Mouse (Mus musculus) left cerebral cortex, postnatal 14 days (tissue): ENCODE results near the gene Rab11fip3. TPM values are rescaled to one million over a fixed set of nuclear protein-coding genes. Genes with fewer than 3 reads are reported as not detected.
"Not testable (repeated sequence)": the region's sequence is repeated elsewhere in the genome, so short reads cannot be mapped to it uniquely, and the experiment has no call there.

Experiments used
- DNase-seq, 2 experiments: peaks; one replicate each; pipeline ENCODE4 v3.0.0; 2021 to 2022; ENCODE audit warnings: low spot score in 2 of 2, mixed read lengths in 1 of 2
- intact Hi-C: fragments of 180-260 bp; cut with DNase I; formaldehyde crosslinking; loops from one replicate; pipeline ENCODE4 v1.15.1; 2025
- total RNA-seq, 2 experiments: library from RNA; stranded (reverse); gene quantifications; 2 replicates each; pipeline ENCODE4 v1.2.3; 2021

Gene Rab11fip3
- total RNA-seq, 2 experiments from 2014 or later: 80.5 to 85.2 TPM

DNA sequence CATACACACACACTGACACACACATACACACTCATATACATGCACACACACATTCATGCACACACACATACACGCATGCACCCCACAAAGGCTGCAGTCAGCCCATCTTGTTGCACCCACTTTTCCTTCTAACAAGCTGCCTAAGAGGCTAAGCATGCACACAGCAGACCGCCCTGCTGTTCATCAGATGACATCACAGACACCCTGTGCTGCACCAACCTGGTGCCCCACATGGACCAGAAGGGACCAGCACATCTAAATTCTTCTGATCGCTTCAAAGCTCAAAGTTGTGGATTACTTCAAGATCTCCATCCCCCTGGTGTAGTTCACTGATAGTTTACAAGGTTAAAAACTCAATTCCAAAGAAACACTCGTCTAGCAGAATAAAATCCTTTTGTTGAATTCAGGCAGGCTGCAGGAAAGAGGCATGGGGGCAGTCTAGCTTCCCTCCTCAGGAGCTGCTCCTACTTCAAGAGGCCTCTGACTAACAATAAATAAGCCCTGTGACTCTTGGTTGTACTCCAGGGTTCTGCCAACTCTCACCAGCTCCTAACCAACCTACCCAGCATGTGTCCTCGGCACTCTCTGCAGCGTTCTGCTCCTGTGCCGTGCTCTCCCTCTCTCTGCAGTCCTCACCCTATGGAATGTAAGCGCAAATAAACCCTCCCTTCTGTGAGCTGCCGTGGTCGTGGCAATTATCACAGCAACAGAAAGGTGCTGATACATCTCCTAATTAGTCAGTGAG lies 22.9 kb downstream of the Rab11fip3 start:
- no peak for DNase-seq
- intact Hi-C loops: no loop called here

DNA sequence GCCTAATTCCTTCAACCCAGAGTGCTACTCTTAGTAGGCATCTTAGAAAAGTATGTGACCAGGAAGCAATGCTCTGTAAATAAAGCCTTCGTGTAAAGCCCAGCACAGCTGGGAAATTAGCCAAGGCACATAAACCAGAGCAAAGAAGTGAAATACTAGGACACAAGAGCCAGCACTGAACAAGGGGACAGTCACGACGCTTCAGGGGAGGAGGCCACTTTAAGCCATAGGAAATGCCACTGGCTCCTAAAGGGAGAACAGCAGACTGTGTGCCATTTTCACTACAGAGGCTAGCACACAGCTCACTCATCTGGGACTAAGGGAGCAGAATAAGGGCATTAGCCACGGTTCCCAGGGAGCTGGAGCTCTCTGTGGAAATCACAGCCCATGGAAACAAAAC lies 24.1 kb downstream of the Rab11fip3 start:
- no peak for DNase-seq
- intact Hi-C loops: no loop called here

GRCm38 (mm10) chr17:26043249-26043636 lies 26.1 kb downstream of the Rab11fip3 start:
- DNase-seq: peak; percentile 78 to 88
- intact Hi-C loops: loop anchor here (5.0 kb wide), 1 partner anchor 49 kb away; the partner anchor contains the start of gene Decr2

- DNase-seq: peak; percentile 39 to 77
- intact Hi-C loops: loop anchor here (5.0 kb wide), 1 partner anchor 50 kb away; the partner anchor contains the start of gene Decr2
These were observed 26.6 kb downstream of the Rab11fip3 start for GRCm38 (mm10) chr17:26042599-26043248.

- peak; percentile 61 for DNase-seq
- intact Hi-C loops: loop anchor here (5.0 kb wide), 1 partner anchor 51 kb away; the partner anchor contains the start of gene Decr2
These were observed 28.1 kb downstream of the Rab11fip3 start for GRCm38 (mm10) chr17:26041111-26041802.

- intact Hi-C loops: loop anchor here (5.0 kb wide), 1 partner anchor 52 kb away; the partner anchor contains the start of gene Decr2
- not testable (repeated sequence) for DNase-seq
These were observed 28.6 kb downstream of the Rab11fip3 start for GRCm38 (mm10) chr17:26040711-26041110.

- DNase-seq: no peak
- intact Hi-C loops: no loop called here
These were observed 37.3 kb downstream of the Rab11fip3 start for GRCm38 (mm10) chr17:26032037-26032436.

- intact Hi-C loops: no loop called here
- peak; percentile 43 to 67 for DNase-seq
These were observed 37.8 kb downstream of the Rab11fip3 start for GRCm38 (mm10) chr17:26031583-26031982.

- DNase-seq: peak; percentile 34 to 51
- intact Hi-C loops: no loop called here
These were observed 41.1 kb downstream of the Rab11fip3 start for GRCm38 (mm10) chr17:26028261-26028660.

GRCm38 (mm10) chr17:26024674-26025073 lies 44.7 kb downstream of the Rab11fip3 start:
- DNase-seq: no peak
- intact Hi-C loops: no loop called here

DNA sequence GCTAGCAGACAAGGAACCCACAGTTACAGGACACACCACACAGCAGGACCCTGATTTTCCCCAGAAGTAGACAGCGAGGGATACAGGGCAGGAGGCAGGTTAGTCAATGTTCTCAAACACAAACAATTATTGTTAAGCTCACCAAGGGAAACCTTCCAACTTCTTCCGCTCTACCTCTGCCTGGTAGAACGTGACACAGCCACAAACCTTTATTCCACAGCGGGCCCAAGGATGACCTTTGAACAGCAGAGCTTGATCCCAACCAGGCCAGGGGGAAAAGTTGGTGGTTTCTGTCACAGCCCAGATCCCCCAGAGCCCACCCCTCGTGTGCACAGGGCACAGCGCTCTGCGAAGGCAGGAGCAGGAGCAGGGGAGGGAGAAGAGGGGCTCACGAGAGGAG lies 45.4 kb downstream of the Rab11fip3 start:
- no peak for DNase-seq
- intact Hi-C loops: no loop called here

- intact Hi-C loops: no loop called here
- DNase-seq: no peak
These were observed 46.2 kb downstream of the Rab11fip3 start for GRCm38 (mm10) chr17:26023181-26023580.

DNA sequence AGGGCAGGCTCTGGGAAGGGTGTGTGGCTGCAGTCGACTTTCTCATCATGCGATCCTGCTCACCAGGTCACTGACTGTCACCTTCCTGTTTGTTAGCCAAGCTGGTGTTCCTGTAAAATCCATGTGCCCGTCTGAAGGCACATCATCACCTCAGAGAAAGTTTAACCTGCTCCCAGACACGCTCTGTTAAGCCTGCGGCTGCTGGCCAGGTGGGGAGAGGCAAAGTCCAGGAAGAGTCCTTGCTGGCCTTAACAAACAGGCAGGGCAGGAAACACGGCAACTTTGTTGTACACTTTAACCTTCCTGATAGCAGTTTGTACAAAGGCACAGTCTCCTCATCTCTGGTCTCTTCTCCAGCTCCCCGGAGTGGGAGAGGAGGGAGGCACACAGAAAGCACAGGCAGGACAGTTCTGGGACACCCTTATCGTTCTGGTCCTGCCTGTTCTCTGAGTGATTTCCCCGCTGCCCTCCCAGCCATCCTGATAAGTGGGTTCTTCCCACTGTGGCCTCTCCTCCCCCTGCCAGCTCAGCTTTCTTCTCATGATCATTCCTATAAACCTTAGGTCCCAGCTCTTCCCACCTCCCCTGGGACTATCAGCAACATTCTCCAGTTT lies 47.5 kb downstream of the Rab11fip3 start:
- intact Hi-C loops: no loop called here
- no peak for DNase-seq

GRCm38 (mm10) chr17:26020848-26021347 lies 48.5 kb downstream of the Rab11fip3 start:
- DNase-seq: no peak
- intact Hi-C loops: no loop called here

- intact Hi-C loops: no loop called here
- DNase-seq: no peak
These were observed 51.0 kb downstream of the Rab11fip3 start for GRCm38 (mm10) chr17:26018388-26018787.

DNA sequence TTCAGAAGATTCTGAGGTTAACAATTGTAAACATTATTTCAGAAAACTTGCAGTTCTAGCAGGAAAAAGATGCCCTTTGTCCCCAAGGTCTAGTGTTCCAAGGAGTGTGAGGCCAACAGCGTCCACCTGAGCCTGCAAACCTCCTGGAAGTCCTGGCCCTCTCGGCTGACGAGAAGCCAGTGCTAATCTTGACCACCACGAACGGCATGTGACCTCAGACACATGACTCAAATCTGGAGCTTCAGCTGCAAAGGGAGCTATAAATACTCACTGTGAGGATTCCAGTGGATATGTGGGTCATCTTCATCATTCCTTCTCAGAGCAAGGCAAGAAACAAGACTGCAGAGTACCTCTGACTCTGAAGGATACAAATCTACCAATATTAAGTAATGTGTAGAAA lies 51.4 kb downstream of the Rab11fip3 start:
- no peak for DNase-seq
- intact Hi-C loops: no loop called here

- intact Hi-C loops: no loop called here
- DNase-seq: no peak
These were observed 52.3 kb downstream of the Rab11fip3 start for GRCm38 (mm10) chr17:26017021-26017420.

DNA sequence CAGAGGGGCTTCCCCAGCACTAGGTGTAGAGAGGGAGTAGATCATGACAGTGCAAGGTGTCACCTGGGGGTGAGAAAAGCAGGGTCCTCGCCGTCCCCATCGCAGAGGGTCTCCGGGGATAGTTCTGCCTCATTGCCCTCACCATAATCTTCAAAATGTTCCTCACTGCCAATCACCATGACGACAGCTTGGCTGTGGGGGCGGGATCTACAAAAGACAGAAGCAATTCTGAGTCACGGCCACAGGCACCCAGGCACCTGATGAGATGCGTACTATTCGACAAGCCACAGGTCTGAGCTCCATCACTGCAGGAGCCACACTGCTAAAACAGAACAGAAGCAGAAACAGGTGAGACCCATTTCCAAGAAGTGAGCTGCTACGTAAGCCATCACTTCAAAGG lies 55.6 kb downstream of the Rab11fip3 start:
- intact Hi-C loops: no loop called here
- DNase-seq: peak; percentile 55 to 72

DNA sequence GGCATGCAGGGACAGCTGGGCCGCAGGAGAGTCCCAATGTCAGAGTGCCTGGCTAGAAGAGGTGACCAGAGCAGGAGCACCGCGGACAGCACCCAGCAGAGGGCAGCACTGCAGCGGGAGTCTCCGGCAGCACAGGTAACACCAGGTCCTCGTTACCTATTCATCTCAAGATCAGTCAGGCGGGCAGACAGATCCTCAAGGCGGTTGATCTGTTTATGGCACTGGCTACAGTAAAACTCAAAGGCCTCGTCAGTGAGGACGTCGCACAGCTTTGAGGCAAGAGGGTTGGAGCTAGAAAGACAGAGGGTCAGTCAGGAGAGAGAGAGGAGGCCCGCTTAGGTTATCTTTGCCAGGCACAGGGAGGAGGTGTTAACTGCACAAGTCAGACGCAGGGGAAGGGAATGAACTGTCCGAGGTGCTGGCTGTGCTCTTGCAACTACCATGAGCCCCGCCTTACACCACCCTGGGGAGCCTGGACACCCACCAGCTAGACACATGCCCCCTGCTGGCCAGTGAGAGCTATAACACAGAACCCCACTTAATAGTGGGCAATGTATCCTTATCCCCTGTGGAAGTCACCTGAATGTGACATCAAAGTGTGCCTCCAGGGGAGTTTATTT lies 57.4 kb downstream of the Rab11fip3 start:
- intact Hi-C loops: loop anchor here (2.0 kb wide), 1 partner anchor 79 kb away; the partner anchor contains the start of gene Decr2

More for the DNA sequence above, 57.4 kb downstream of the Rab11fip3 start:
- peak; percentile 55 to 64 for DNase-seq
